Mouse (Mus musculus): ENCODE measurements at regions not wholly inside any gene's neighbourhood (a gene's known extent, or its start where the extent isn't known, plus 50 kb on each side); places are given as distances from the start of the nearest gene placed in this dataset.

DNA sequence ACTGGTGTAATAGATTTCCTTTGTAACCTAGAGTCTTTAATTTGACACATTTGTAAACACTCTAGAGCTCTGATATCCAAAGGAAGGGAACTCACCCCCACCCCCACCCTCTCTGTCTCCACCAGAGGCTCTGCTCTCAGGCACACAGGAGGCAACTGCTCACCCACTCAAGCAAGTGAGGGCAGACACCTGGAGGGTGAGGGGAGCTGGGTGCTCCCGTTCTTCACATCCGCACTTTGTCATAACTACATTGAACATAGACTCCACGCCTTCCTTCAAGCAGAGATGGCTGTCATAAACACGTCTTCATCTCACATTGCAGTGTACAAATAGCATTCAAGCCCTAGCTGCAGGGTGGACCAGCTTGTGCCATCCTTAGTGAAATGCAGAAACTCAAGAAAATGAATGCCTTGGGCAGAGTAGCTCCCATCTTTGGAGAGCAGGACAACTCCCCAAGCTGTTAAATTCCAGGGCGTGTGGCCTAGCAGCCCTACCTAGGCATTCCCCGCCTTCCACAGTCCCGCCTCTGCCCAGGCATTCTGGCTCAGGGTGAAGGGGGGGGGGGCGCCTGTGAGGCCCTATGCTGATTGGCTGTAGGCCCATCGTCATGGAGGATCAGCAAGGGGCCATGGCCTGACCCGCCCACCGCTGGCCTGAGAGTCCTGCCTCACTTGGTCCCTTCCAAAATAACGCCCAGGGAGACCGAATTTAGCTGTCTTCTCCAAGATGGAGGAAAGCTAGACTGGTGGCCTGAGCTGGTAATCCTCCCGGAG lies 72.9 kb downstream of the Psmg1 start:
- H3K36me3 ChIP-seq (replicated peaks; ENCODE audit: control insufficient read depth, insufficient read depth) = no peaks in the 10 kb centered on the region
- no peaks in the 10 kb centered on the region for H3K9me3 ChIP-seq (ENCODE audit: control insufficient read depth, low read length)
- ATAC-seq (ENCODE audit: low FRiP score) = no peak
- no peak overlapping the region for H3K9ac ChIP-seq
- 73% methylated on average over 13 of the region's 14 CpGs for WGBS
- DNase-seq (ENCODE audit: low spot score) = no peak
- no peaks in the 10 kb centered on the region for H3K27me3 ChIP-seq (ENCODE audit: control insufficient read depth, insufficient read depth, low read length)
- H3K27ac ChIP-seq = no peak overlapping the region
- no peak overlapping the region for H3K4me3 ChIP-seq (replicated peaks; ENCODE audit: low read length)
- H3K4me2 ChIP-seq (replicated peaks) = no peak overlapping the region
- no peaks in the 10 kb centered on the region for H3K4me1 ChIP-seq (replicated peaks; ENCODE audit: control insufficient read depth, insufficient read depth, low read length)

DNA sequence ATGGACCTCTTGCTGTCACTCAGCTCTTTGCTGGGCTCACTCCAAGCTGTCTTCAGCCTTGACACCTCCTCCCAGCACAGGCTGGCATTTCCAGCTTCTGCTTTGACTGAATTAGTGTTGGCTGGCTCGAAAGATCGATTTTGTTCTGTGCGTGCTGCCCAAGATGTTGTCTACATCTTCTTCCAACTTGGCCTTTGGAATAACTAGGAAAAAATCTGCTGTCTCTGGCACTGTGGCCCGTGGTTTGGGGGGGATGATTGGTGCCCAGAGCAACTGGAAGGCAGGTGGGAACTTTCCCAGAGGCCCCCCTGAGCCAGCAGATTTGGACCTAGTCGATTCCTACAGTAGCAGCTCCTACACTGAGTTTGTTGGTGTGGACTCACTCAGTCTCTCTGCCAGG lies 76.9 kb downstream of the Psmg1 start:
- Histone ChIP-seq H3K36me3 (replicated peaks; ENCODE audit: control insufficient read depth, insufficient read depth) (no peaks in the 10 kb centered on the region), H3K9me3 (ENCODE audit: control insufficient read depth, low read length) (no peaks in the 10 kb centered on the region), H3K4me3 (replicated peaks; ENCODE audit: low read length) (no peak overlapping the region), H3K27me3 (ENCODE audit: control insufficient read depth, insufficient read depth, low read length) (no peaks in the 10 kb centered on the region), H3K9ac (no peak overlapping the region), H3K4me1 (replicated peaks; ENCODE audit: control insufficient read depth, insufficient read depth, low read length) (no peaks in the 10 kb centered on the region), H3K27ac (no peak overlapping the region), H3K4me2 (replicated peaks) (no peak overlapping the region)
- no peak for DNase-seq (ENCODE audit: low spot score)
- 82% methylated on average over 5 of the region's 5 CpGs for WGBS
- ATAC-seq (ENCODE audit: low FRiP score) = no peak

DNA sequence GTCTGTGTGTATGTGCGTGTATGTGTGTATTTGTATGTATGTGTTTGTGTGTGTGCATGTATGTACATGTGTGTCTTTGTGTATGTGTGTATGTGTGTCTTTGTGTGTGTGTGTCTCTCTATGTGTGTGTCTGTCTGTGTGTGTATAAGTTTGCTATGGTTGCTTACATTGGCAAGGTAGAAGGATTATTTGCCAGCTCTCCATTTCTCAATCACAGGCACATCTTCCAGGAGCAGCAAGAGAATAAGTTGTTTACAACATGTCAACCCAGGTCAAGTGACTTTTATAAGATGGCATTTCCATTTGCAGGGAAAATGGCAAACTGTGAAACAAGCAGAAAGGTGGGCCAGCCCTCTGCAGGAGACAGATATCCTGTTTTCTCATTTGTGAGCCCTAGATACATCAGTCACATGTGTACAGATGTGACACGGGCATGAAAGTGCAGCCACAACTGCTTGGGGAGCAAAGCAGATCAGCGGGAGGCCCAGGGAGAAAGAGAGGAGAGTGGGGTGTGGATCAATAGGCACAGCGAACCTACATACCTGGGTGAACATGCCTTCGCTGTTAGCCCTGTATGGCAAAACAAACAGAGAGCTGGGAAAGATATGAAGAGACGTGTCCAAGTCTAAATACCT lies 86.1 kb downstream of the Psmg1 start:
- WGBS = 77% methylated on average over 6 of the region's 6 CpGs
- Histone ChIP-seq H3K4me2 (replicated peaks) (no peak overlapping the region), H3K4me3 (replicated peaks; ENCODE audit: low read length) (no peak overlapping the region), H3K9me3 (ENCODE audit: control insufficient read depth, low read length) (no peaks in the 10 kb centered on the region), H3K36me3 (replicated peaks; ENCODE audit: control insufficient read depth, insufficient read depth) (no peaks in the 10 kb centered on the region), H3K9ac (no peak overlapping the region), H3K27me3 (ENCODE audit: control insufficient read depth, insufficient read depth, low read length) (no peaks in the 10 kb centered on the region), H3K27ac (no peak overlapping the region), H3K4me1 (replicated peaks; ENCODE audit: control insufficient read depth, insufficient read depth, low read length) (no peaks in the 10 kb centered on the region)
- ATAC-seq (ENCODE audit: low FRiP score) (no peak), DNase-seq (ENCODE audit: low spot score) (no peak)

DNA sequence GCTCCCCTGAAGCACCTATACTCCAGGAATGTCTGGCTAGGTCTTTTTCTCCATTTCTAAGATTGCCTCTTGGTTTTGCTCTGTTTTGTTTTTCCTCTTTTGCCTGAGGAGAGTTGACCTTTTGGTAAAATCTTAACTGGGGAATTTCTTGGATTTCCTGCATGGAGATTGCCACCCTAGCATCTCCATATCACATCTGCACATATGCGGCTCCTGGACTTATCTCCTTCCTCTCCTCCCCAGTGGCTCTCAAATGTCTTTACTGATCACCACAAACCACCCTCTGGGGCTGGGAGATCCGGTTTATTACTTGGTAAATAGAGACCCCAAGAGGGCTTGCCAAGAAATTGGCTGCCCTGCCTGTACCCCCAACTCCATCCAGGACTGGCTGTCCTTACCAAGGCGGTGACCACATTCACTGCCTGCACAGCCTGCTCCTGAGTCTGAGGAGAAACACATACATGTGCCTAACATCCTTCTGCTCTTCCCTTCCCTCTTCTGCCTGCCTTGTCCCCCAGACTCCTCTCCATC lies 87.3 kb downstream of the Psmg1 start:
- no peak overlapping the region for H3K9ac ChIP-seq
- no peaks in the 10 kb centered on the region for H3K9me3 ChIP-seq (ENCODE audit: control insufficient read depth, low read length)
- DNase-seq (ENCODE audit: low spot score) (no peak), ATAC-seq (ENCODE audit: low FRiP score) (no peak)
- no peak overlapping the region for H3K4me2 ChIP-seq (replicated peaks)
- H3K36me3 ChIP-seq (replicated peaks; ENCODE audit: control insufficient read depth, insufficient read depth) = no peaks in the 10 kb centered on the region
- H3K4me1 ChIP-seq (replicated peaks; ENCODE audit: control insufficient read depth, insufficient read depth, low read length) = no peaks in the 10 kb centered on the region
- H3K4me3 ChIP-seq (replicated peaks; ENCODE audit: low read length) = no peak overlapping the region
- H3K27me3 ChIP-seq (ENCODE audit: control insufficient read depth, insufficient read depth, low read length) = no peaks in the 10 kb centered on the region
- 69% methylated on average over 3 of the region's 3 CpGs for WGBS
- H3K27ac ChIP-seq = no peak overlapping the region

DNA sequence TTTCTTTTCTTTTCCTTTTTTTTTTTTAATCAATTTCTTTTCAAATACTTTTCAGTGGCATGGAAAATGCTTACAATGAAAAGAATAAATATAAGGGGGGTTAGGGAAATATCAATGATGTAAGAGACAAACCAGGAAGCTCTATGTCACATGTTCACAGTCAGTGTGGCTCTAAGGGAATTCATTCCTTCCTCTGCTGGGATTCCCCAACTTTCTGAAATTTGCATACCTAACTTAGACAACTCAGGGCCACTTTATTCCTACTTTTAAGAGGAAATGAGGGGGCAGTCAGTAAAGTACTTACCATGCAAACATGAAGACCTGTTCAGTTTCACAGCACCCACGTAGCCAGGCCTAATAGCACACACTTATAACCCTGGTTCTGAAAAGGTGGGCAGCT lies 88.6 kb downstream of the Psmg1 start:
- no peaks in the 10 kb centered on the region for H3K27me3 ChIP-seq (ENCODE audit: control insufficient read depth, insufficient read depth, low read length)
- H3K27ac ChIP-seq = no peak overlapping the region
- no peaks in the 10 kb centered on the region for H3K36me3 ChIP-seq (replicated peaks; ENCODE audit: control insufficient read depth, insufficient read depth)
- no peaks in the 10 kb centered on the region for H3K9me3 ChIP-seq (ENCODE audit: control insufficient read depth, low read length)
- ATAC-seq (ENCODE audit: low FRiP score) (no peak), DNase-seq (ENCODE audit: low spot score) (no peak)
- 91% methylated on average over 1 of the region's 1 CpGs for WGBS
- H3K9ac ChIP-seq = no peak overlapping the region
- no peak overlapping the region for H3K4me2 ChIP-seq (replicated peaks)
- no peaks in the 10 kb centered on the region for H3K4me1 ChIP-seq (replicated peaks; ENCODE audit: control insufficient read depth, insufficient read depth, low read length)
- H3K4me3 ChIP-seq (replicated peaks; ENCODE audit: low read length) = no peak overlapping the region

DNA sequence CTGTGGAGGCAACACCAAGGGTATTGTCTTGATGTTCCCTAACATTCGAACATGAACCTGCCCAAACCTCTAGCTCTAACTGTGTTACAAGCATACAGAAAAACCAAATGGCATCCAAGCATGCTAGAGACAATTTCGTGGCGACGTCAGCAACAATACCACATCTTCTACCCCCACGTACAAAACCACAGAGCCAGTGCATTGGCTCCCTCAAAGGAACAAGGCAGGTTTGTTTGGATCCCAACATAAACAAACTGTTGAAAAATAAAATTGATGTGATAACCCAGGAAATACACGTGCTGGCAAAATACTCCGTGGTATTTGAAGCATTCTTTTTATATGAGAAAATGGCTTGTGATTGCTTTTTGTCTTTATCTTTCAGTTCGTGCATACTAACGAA lies 89.4 kb downstream of the Psmg1 start:
- Histone ChIP-seq H3K4me3 (replicated peaks; ENCODE audit: low read length) (no peak overlapping the region), H3K27me3 (ENCODE audit: control insufficient read depth, insufficient read depth, low read length) (no peaks in the 10 kb centered on the region), H3K9me3 (ENCODE audit: control insufficient read depth, low read length) (no peaks in the 10 kb centered on the region), H3K36me3 (replicated peaks; ENCODE audit: control insufficient read depth, insufficient read depth) (no peaks in the 10 kb centered on the region), H3K4me2 (replicated peaks) (no peak overlapping the region), H3K4me1 (replicated peaks; ENCODE audit: control insufficient read depth, insufficient read depth, low read length) (no peaks in the 10 kb centered on the region), H3K9ac (no peak overlapping the region), H3K27ac (no peak overlapping the region)
- no peak for DNase-seq (ENCODE audit: low spot score)
- no peak for ATAC-seq (ENCODE audit: low FRiP score)
- WGBS = 85% methylated on average over 9 of the region's 9 CpGs

DNA sequence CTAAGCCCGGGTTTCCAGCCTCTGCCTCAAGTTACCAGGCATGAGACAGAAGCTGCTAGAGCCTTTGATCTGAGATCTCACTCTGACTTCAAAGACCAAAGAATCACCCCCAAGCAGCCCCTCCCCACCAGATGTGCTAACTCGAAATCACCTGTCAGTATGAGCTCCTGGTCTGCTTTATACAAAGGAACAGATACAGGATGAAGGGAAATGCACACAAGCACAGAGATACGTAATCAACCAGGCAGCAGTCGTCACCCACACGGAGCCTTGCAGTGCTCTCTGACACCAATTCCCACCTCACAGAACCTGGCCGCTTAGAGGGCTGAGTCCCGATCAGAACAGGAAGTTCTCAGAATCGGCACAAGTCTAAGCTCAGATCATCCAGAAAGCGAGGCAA lies 90.6 kb downstream of the Psmg1 start:
- H3K27ac ChIP-seq = no peak overlapping the region
- no peak overlapping the region for H3K9ac ChIP-seq
- ATAC-seq (ENCODE audit: low FRiP score) = no peak
- H3K36me3 ChIP-seq (replicated peaks; ENCODE audit: control insufficient read depth, insufficient read depth) = no peaks in the 10 kb centered on the region
- no peaks in the 10 kb centered on the region for H3K9me3 ChIP-seq (ENCODE audit: control insufficient read depth, low read length)
- 87% methylated on average over 9 of the region's 9 CpGs for WGBS
- DNase-seq (ENCODE audit: low spot score) = no peak
- H3K4me2 ChIP-seq (replicated peaks) = no peak overlapping the region
- H3K4me1 ChIP-seq (replicated peaks; ENCODE audit: control insufficient read depth, insufficient read depth, low read length) = no peaks in the 10 kb centered on the region
- H3K4me3 ChIP-seq (replicated peaks; ENCODE audit: low read length) = no peak overlapping the region
- no peaks in the 10 kb centered on the region for H3K27me3 ChIP-seq (ENCODE audit: control insufficient read depth, insufficient read depth, low read length)

DNA sequence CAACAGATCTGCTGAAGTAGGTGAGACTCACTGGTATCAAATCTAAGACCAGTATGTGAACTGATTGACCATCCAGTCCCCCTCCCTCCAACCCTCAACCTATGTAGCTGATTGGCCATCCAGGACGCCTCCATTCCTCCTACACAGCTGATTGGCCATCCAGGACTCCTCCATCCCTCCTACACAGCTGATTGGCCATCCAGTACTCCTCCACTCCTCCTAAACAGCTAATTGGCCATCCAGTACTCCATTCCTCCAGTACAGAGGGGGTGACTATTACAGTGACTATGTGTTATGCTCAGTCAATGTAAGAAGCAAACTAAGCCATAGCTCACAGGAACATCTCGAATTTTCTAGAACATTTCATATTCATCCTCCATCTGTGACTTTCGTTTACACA lies 91.1 kb downstream of the Psmg1 start:
- Histone ChIP-seq H3K27ac (no peak overlapping the region), H3K4me1 (replicated peaks; ENCODE audit: control insufficient read depth, insufficient read depth, low read length) (no peaks in the 10 kb centered on the region), H3K9ac (no peak overlapping the region), H3K4me3 (replicated peaks; ENCODE audit: low read length) (no peak overlapping the region), H3K36me3 (replicated peaks; ENCODE audit: control insufficient read depth, insufficient read depth) (no peaks in the 10 kb centered on the region), H3K4me2 (replicated peaks) (no peak overlapping the region), H3K9me3 (ENCODE audit: control insufficient read depth, low read length) (no peaks in the 10 kb centered on the region), H3K27me3 (ENCODE audit: control insufficient read depth, insufficient read depth, low read length) (no peaks in the 10 kb centered on the region)
- DNase-seq (ENCODE audit: low spot score) = no peak
- 84% methylated on average over 3 of the region's 3 CpGs for WGBS
- no peak for ATAC-seq (ENCODE audit: low FRiP score)

DNA sequence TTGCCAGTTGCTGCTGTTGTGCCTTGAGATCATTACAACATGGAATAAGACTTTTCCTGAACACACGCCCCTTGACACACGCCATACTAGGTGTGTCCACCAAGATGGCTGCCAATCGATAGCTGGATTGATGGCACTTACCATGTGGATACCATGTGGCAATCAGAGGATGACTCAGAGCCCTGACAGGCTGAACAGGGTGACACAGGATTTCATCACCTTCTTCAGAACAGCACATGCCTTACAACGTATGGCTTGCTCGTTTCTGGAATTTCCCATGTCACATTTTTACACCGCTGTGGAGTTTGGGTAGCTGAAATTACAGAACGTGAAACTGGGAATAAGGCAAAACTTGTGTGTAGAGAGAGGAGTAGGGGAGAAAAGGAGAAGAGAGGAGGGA lies 92.9 kb downstream of the Psmg1 start:
- H3K9ac ChIP-seq = no peak overlapping the region
- no peaks in the 10 kb centered on the region for H3K36me3 ChIP-seq (replicated peaks; ENCODE audit: control insufficient read depth, insufficient read depth)
- H3K4me1 ChIP-seq (replicated peaks; ENCODE audit: control insufficient read depth, insufficient read depth, low read length) = no peaks in the 10 kb centered on the region
- DNase-seq (ENCODE audit: low spot score) (no peak), ATAC-seq (ENCODE audit: low FRiP score) (no peak)
- H3K27ac ChIP-seq = no peak overlapping the region
- H3K4me3 ChIP-seq (replicated peaks; ENCODE audit: low read length) = no peak overlapping the region
- H3K9me3 ChIP-seq (ENCODE audit: control insufficient read depth, low read length) = no peaks in the 10 kb centered on the region
- no peaks in the 10 kb centered on the region for H3K27me3 ChIP-seq (ENCODE audit: control insufficient read depth, insufficient read depth, low read length)
- 90% methylated on average over 7 of the region's 7 CpGs for WGBS
- no peak overlapping the region for H3K4me2 ChIP-seq (replicated peaks)

Measured in hindbrain, embryonic 14.5 days (tissue).